Mouse (Mus musculus) CH12.LX (cell line): Measurements from ENCODE around the gene Tspan5. TPM values are rescaled to one million over a fixed set of nuclear protein-coding genes. Genes with fewer than 3 reads are reported as not detected.

Source experiments
- DNase-seq: peaks from one replicate; pipeline ENCODE4 v3.0.0-alpha.2; 2013; ENCODE audit errors: extremely low read depth
- H3K27ac ChIP-seq: 2 replicates; pipeline ENCODE4 v1.5.1; 2012; ENCODE audit warnings: low read depth, mild to moderate bottlenecking, control low read depth, moderate library complexity; ENCODE audit not compliant: insufficient read depth
- H3K27me3 ChIP-seq: replicated peaks from 2 replicates; pipeline ENCODE3; 2012; ENCODE audit warnings: inconsistent platforms
- H3K36me3 ChIP-seq, 2 experiments: replicated peaks in 1 of 2; 2 replicates each; pipeline versions ENCODE3 to v1.6.1; 2012; ENCODE audit warnings: inconsistent platforms in 1 of 2, low read length in 1 of 2, mild to moderate bottlenecking in 1 of 2, mixed read lengths in 1 of 2, moderate library complexity in 1 of 2; ENCODE audit not compliant: control insufficient read depth in 1 of 2, insufficient read depth in 1 of 2
- H3K4me1 ChIP-seq, 2 experiments: 2 replicates each; pipeline ENCODE4 v1.6.1; 2012; ENCODE audit warnings: inconsistent platforms in 1 of 2, moderate library complexity in 1 of 2; ENCODE audit not compliant: insufficient read depth in 2 of 2, control insufficient read depth in 1 of 2
- H3K4me2 ChIP-seq: 2 replicates; pipeline ENCODE4 v1.6.1; 2012; ENCODE audit warnings: low read depth, mild to moderate bottlenecking, control low read depth; ENCODE audit not compliant: poor library complexity, insufficient read depth, severe bottlenecking
- H3K4me3 ChIP-seq, 3 experiments: fragments of 150-350 bp in 1 of 3; sonication (generic) in 1 of 3; replicated peaks in 1 of 3; 2 replicates each; pipeline versions ENCODE3 to v1.5.1; 2011 to 2012; ENCODE audit warnings: low read depth in 2 of 3, low read length in 2 of 3, mild to moderate bottlenecking in 2 of 3, moderate library complexity in 2 of 3, control low read depth in 1 of 3, improper control_type of control experiment in 1 of 3, inconsistent platforms in 1 of 3, mixed read lengths in 1 of 3; ENCODE audit not compliant: poor library complexity in 1 of 3
- H3K79me2 ChIP-seq: replicated peaks from 2 replicates; pipeline ENCODE4 v1.6.1; 2012; ENCODE audit warnings: mild to moderate bottlenecking, moderate library complexity; ENCODE audit not compliant: control insufficient read depth, poor library complexity, insufficient read depth, severe bottlenecking; ENCODE audit errors: extremely low read depth
- H3K9ac ChIP-seq: 2 replicates; pipeline ENCODE4 v1.6.1; 2012; ENCODE audit warnings: low read depth, mild to moderate bottlenecking, control low read depth, moderate library complexity; ENCODE audit not compliant: insufficient read depth
- H3K9me3 ChIP-seq: replicated peaks from 2 replicates; pipeline ENCODE3; 2012; ENCODE audit warnings: low read length, inconsistent platforms, mixed read lengths
- BHLHE40 ChIP-seq: IDR thresholded peaks from 2 replicates; pipeline ENCODE4 v1.6.1; 2011; ENCODE audit warnings: mild to moderate bottlenecking, low read depth, low read length, improper control_type of control experiment
- CHD1 ChIP-seq: IDR thresholded peaks from 2 replicates; pipeline ENCODE4 v1.6.1; 2012; ENCODE audit warnings: low read depth, low read length, improper control_type of control experiment, inconsistent platforms
- CHD2 ChIP-seq: IDR thresholded peaks from 2 replicates; pipeline ENCODE4 v1.6.1; 2011; ENCODE audit warnings: low read length, improper control_type of control experiment
- CTCF ChIP-seq, 2 experiments: IDR thresholded peaks in 1 of 2; conservative IDR thresholded peaks in 1 of 2; 2 replicates each; pipeline ENCODE4 v1.5.1; 2011 to 2012; ENCODE audit warnings: low read depth in 2 of 2, low read length in 2 of 2, improper control_type of control experiment in 1 of 2, inconsistent platforms in 1 of 2, mild to moderate bottlenecking in 1 of 2, moderate library complexity in 1 of 2
- E2F4 ChIP-seq: IDR thresholded peaks from 2 replicates; pipeline ENCODE4 v1.6.1; 2011; ENCODE audit warnings: low read depth, low read length, improper control_type of control experiment; ENCODE audit not compliant: insufficient replicate concordance
- ELF1 ChIP-seq: IDR thresholded peaks from 2 replicates; pipeline ENCODE4 v1.6.1; 2014; ENCODE audit warnings: low read depth, mild to moderate bottlenecking, inconsistent platforms, low read length, improper control_type of control experiment
- EP300 ChIP-seq: IDR thresholded peaks from 2 replicates; pipeline ENCODE4 v1.6.1; 2011; ENCODE audit warnings: low read length, improper control_type of control experiment
- ETS1 ChIP-seq: conservative IDR thresholded peaks from 2 replicates; pipeline ENCODE4 v1.6.1; 2012; ENCODE audit warnings: low read depth, mild to moderate bottlenecking, inconsistent platforms, low read length, improper control_type of control experiment, moderate library complexity
- GABPA ChIP-seq: IDR thresholded peaks from 2 replicates; pipeline ENCODE4 v1.6.1; 2012; ENCODE audit warnings: low read depth, low read length, improper control_type of control experiment, inconsistent platforms; ENCODE audit not compliant: insufficient replicate concordance
- HCFC1 ChIP-seq: IDR thresholded peaks from 2 replicates; pipeline ENCODE4 v1.6.1; 2012; ENCODE audit warnings: low read depth, mild to moderate bottlenecking, inconsistent platforms, low read length, improper control_type of control experiment
- IRF4 ChIP-seq: IDR thresholded peaks from 2 replicates; pipeline ENCODE4 v1.6.1; 2014; ENCODE audit warnings: low read depth, mild to moderate bottlenecking, inconsistent platforms, low read length, improper control_type of control experiment
- JUN ChIP-seq: IDR thresholded peaks from 2 replicates; pipeline ENCODE4 v1.6.1; 2011; ENCODE audit warnings: low read depth, mild to moderate bottlenecking, low read length, improper control_type of control experiment, moderate library complexity; ENCODE audit not compliant: insufficient read depth
- JUND ChIP-seq: conservative IDR thresholded peaks from 2 replicates; pipeline ENCODE4 v1.6.1; 2011; ENCODE audit warnings: low read depth, low read length, improper control_type of control experiment
- KAT2A ChIP-seq: IDR thresholded peaks from 2 replicates; pipeline ENCODE4 v1.6.1; 2012; ENCODE audit warnings: low read length, improper control_type of control experiment, inconsistent platforms; ENCODE audit not compliant: insufficient replicate concordance
- MAFK ChIP-seq: IDR thresholded peaks from 2 replicates; pipeline ENCODE4 v1.6.1; 2011; ENCODE audit warnings: low read length, improper control_type of control experiment; ENCODE audit not compliant: insufficient replicate concordance
- MAX ChIP-seq: IDR thresholded peaks from 2 replicates; pipeline ENCODE4 v1.6.1; 2011; ENCODE audit warnings: low read length, improper control_type of control experiment
- MAZ ChIP-seq: IDR thresholded peaks from 2 replicates; pipeline ENCODE4 v1.6.1; 2012; ENCODE audit warnings: low read depth, mild to moderate bottlenecking, inconsistent platforms, low read length, improper control_type of control experiment, moderate library complexity
- MEF2A ChIP-seq: IDR thresholded peaks from 2 replicates; pipeline ENCODE4 v1.6.1; 2014; ENCODE audit warnings: low read depth, mild to moderate bottlenecking, inconsistent platforms, low read length, improper control_type of control experiment, borderline replicate concordance
- MXI1 ChIP-seq: IDR thresholded peaks from 2 replicates; pipeline ENCODE4 v1.6.1; 2011; ENCODE audit warnings: mild to moderate bottlenecking, low read depth, low read length, improper control_type of control experiment
- MYC ChIP-seq: IDR thresholded peaks from 2 replicates; pipeline ENCODE4 v1.6.1; 2011; ENCODE audit warnings: low read depth, mild to moderate bottlenecking, improper control_type of control experiment, low read length
- NELFE ChIP-seq: IDR thresholded peaks from 2 replicates; pipeline ENCODE4 v1.6.1; 2011; ENCODE audit warnings: low read depth, low read length, improper control_type of control experiment
- NRF1 ChIP-seq: IDR thresholded peaks from 2 replicates; pipeline ENCODE4 v1.6.1; 2014; ENCODE audit warnings: low read depth, mild to moderate bottlenecking, inconsistent platforms, low read length, improper control_type of control experiment, moderate library complexity
- PAX5 ChIP-seq: IDR thresholded peaks from 2 replicates; pipeline ENCODE4 v1.6.1; 2012; ENCODE audit warnings: low read length, inconsistent platforms, mixed read lengths
- POLR2A ChIP-seq: IDR thresholded peaks from 2 replicates; pipeline ENCODE4 v1.6.1; 2011; ENCODE audit warnings: low read depth, mild to moderate bottlenecking, improper control_type of control experiment, low read length
- POLR2AphosphoS2 ChIP-seq: IDR thresholded peaks from 2 replicates; pipeline ENCODE4 v1.6.1; 2011; ENCODE audit warnings: low read depth, low read length, improper control_type of control experiment
- RAD21 ChIP-seq: IDR thresholded peaks from 2 replicates; pipeline ENCODE4 v1.6.1; 2011; ENCODE audit warnings: low read depth, mild to moderate bottlenecking, low read length, improper control_type of control experiment, moderate library complexity
- RCOR1 ChIP-seq: conservative IDR thresholded peaks from 2 replicates; pipeline ENCODE4 v1.6.1; 2012; ENCODE audit warnings: low read depth, mild to moderate bottlenecking, inconsistent platforms, low read length, improper control_type of control experiment
- SIN3A ChIP-seq: IDR thresholded peaks from 2 replicates; pipeline ENCODE4 v1.6.1; 2012; ENCODE audit warnings: low read length, improper control_type of control experiment, inconsistent platforms
- SMC3 ChIP-seq: IDR thresholded peaks from 2 replicates; pipeline ENCODE4 v1.6.1; 2011; ENCODE audit warnings: low read depth, low read length, improper control_type of control experiment
- TBP ChIP-seq: conservative IDR thresholded peaks from 2 replicates; pipeline ENCODE4 v1.6.1; 2011; ENCODE audit warnings: low read depth, low read length, improper control_type of control experiment
- TCF12 ChIP-seq: IDR thresholded peaks from 2 replicates; pipeline ENCODE4 v1.6.1; 2014; ENCODE audit warnings: low read depth, mild to moderate bottlenecking, inconsistent platforms, low read length, improper control_type of control experiment
- UBTF ChIP-seq: IDR thresholded peaks from 2 replicates; pipeline ENCODE4 v1.6.1; 2012; ENCODE audit warnings: low read depth, mild to moderate bottlenecking, inconsistent platforms, low read length, improper control_type of control experiment, moderate library complexity
- USF1 ChIP-seq: IDR thresholded peaks from 2 replicates; pipeline ENCODE4 v1.6.1; 2014; ENCODE audit warnings: low read depth, mild to moderate bottlenecking, inconsistent platforms, low read length, improper control_type of control experiment
- USF2 ChIP-seq: conservative IDR thresholded peaks from 2 replicates; pipeline ENCODE4 v1.6.1; 2011; ENCODE audit warnings: low read depth, low read length, improper control_type of control experiment
- ZC3H11A ChIP-seq: IDR thresholded peaks from 2 replicates; pipeline ENCODE4 v1.6.1; 2012; ENCODE audit warnings: low read depth, mild to moderate bottlenecking, inconsistent platforms, low read length, improper control_type of control experiment
- ZKSCAN1 ChIP-seq: IDR thresholded peaks from 2 replicates; pipeline ENCODE4 v1.6.1; 2012; ENCODE audit warnings: low read depth, inconsistent platforms, low read length, improper control_type of control experiment, borderline replicate concordance
- ZMIZ1 ChIP-seq: IDR thresholded peaks from 2 replicates; pipeline ENCODE4 v1.6.1; 2012; ENCODE audit warnings: low read depth, mild to moderate bottlenecking, inconsistent platforms, low read length, improper control_type of control experiment
- ZNF384 ChIP-seq: IDR thresholded peaks from 2 replicates; pipeline ENCODE4 v1.6.1; 2012; ENCODE audit warnings: low read depth, low read length, improper control_type of control experiment, inconsistent platforms
- dilution Hi-C: fragments of 300-500 bp; cut with MboI; formaldehyde crosslinking; loops from 2 replicates; pipeline ENCODE4 v1.14.3; 2020; ENCODE audit warnings: low sequenced_read_pairs; ENCODE audit not compliant: extremely low pct_unique_long_range_greater_than_20kb, extremely low pct_ligation_motif_present
- in situ Hi-C: fragments of 300-500 bp; cut with MboI; formaldehyde crosslinking; loops from 3 replicates; pipeline ENCODE4 v1.14.3; 2019; ENCODE audit warnings: low sequenced_read_pairs, low pct_ligation_motif_present, low pct_unique_long_range_greater_than_20kb, mixed read lengths
- polyA plus RNA-seq: library from polyadenylated mRNA; unstranded; fragments of >175 nt; gene quantifications from 2 replicates; pipeline ENCODE4 v1.2.1, GENCODE M21; 2012; ENCODE audit warnings: low read depth; ENCODE audit not compliant: insufficient read length
- total RNA-seq, 2 experiments: library from RNA; depleted of rRNA; stranded (reverse); fragments of 300-350 nt in 1 of 2; fragments of >200 nt in 1 of 2; gene quantifications; 2 replicates each; pipeline ENCODE4 v1.2.3; 2012 to 2014

Tspan5 gene
- total and polyA plus RNA-seq, 3 experiments = 17.2 to 43.1 (median 25.9) TPM

GRCm38 (mm10) chr3:138906112-138906880 lies 164.3 kb downstream of the Tspan5 start:
- Histone ChIP-seq H3K9ac (no peak overlapping the region), H3K4me1 (peaks cover 10 to 23% of the 10 kb centered on the region in 2 experiments), H3K27me3 (no peaks in the 10 kb centered on the region), H3K27ac (no peak overlapping the region), H3K4me2 (no peak overlapping the region), H3K9me3 (no peaks in the 10 kb centered on the region), H3K4me3 (no peak overlapping the region), H3K79me2 (no peaks in the 10 kb centered on the region), H3K36me3 (peaks cover 0 to 28% of the 10 kb centered on the region in 2 experiments)
- DNase-seq = peak; percentile 74
- TF ChIP-seq SMC3 (peak; percentile 99), MAFK (no peak), ZKSCAN1 (no peak), JUND (no peak), TCF12 (0 out of 2 replicates have a peak, but pooled peaks have one; percentile 36), MEF2A (no peak), MXI1 (no peak; the same call in 1 of the 2 replicates), IRF4 (no peak), CTCF (conservative IDR thresholded peaks at IDR 0.05 in 1 of 2, IDR thresholded peaks at IDR 0.05 in 1 of 2; ENCODE audit: low read depth in 2 of 2, low read length in 2 of 2) (peak; percentile 88 to 96), ETS1 (no peak), E2F4 (no peak), NELFE (0 out of 2 replicates have a peak, but pooled peaks have one; percentile 5), ZNF384 (no peak), USF1 (no peak), HCFC1 (no peak), UBTF (no peak), POLR2AphosphoS2 (no peak), MYC (peak; percentile 78; the same call in 1 of the 2 replicates), USF2 (no peak), SIN3A (no peak), PAX5 (no peak), NRF1 (no peak), ELF1 (0 out of 2 replicates have a peak, but pooled peaks have one; percentile 18), GABPA (no peak), POLR2A (no peak), CHD1 (no peak), BHLHE40 (no peak), TBP (no peak), EP300 (no peak), ZC3H11A (peak; percentile 97), KAT2A (no peak), MAZ (no peak), MAX (peak; percentile 36; the same call in 1 of the 2 replicates), RAD21 (peak; percentile 98), CHD2 (no peak), ZMIZ1 (no peak), RCOR1 (no peak), JUN (0 out of 2 replicates have a peak, but pooled peaks have one; percentile 6)
- dilution Hi-C loops = no loop called here
- in situ Hi-C loops = loop anchor here (25.0 kb wide), 1 partner anchor 294 kb away; no protein-coding TSS in a partner anchor
